Mouse (Mus musculus) neural tube, embryonic 14.5 days (tissue): ENCODE measurements around the gene Gm20917. TPM values are rescaled to one million over a fixed set of nuclear protein-coding genes. Genes with fewer than 3 reads are reported as not detected.
"Not testable (repeated sequence)": the region's sequence is repeated elsewhere in the genome, so short reads cannot be mapped to it uniquely, and the experiment has no call there.

Experiments
- ATAC-seq: fragments of 200-750 bp; cut with Nextera tagmentation; 2 replicates; pipeline ENCODE4 v1.8.0; 2017; ENCODE audit warnings: low read depth, mild to moderate bottlenecking, moderate TSS enrichment, moderate library complexity
- H3K27ac ChIP-seq: fragments of 300-500 bp; sonication (generic); 2 replicates; pipeline ENCODE4 v1.5.1; 2014; ENCODE audit warnings: low read depth, mild to moderate bottlenecking, control low read depth, low read length, moderate library complexity, mixed read lengths
- H3K27me3 ChIP-seq: fragments of 300-500 bp; sonication (generic); 2 replicates; pipeline ENCODE4 v1.6.1; 2014; ENCODE audit warnings: low read length; ENCODE audit not compliant: control insufficient read depth, insufficient read depth
- H3K36me3 ChIP-seq: fragments of 300-500 bp; sonication (generic); 2 replicates; pipeline ENCODE4 v1.6.1; 2014; ENCODE audit warnings: low read length, mixed read lengths; ENCODE audit not compliant: control insufficient read depth, insufficient read depth
- H3K4me1 ChIP-seq: fragments of 300-500 bp; sonication (generic); 2 replicates; pipeline ENCODE4 v1.6.1; 2014; ENCODE audit warnings: low read length; ENCODE audit not compliant: control insufficient read depth, insufficient read depth
- H3K4me2 ChIP-seq: fragments of 300-500 bp; sonication (generic); 2 replicates; pipeline ENCODE4 v1.6.1; 2014; ENCODE audit warnings: mild to moderate bottlenecking, low read depth, low read length, control low read depth
- H3K4me3 ChIP-seq: fragments of 300-500 bp; sonication (generic); 2 replicates; pipeline ENCODE4 v1.5.1; 2014; ENCODE audit warnings: low read depth, low read length, control low read depth, mixed read lengths
- H3K9ac ChIP-seq: fragments of 300-500 bp; sonication (generic); replicated peaks from 2 replicates; pipeline ENCODE4 v1.6.1; 2014; ENCODE audit warnings: low read depth, mild to moderate bottlenecking, control low read depth, low read length, mixed read lengths
- H3K9me3 ChIP-seq: fragments of 300-500 bp; sonication (generic); 2 replicates; pipeline ENCODE4 v1.6.1; 2016; ENCODE audit warnings: low read length; ENCODE audit not compliant: control insufficient read depth
- WGBS: fragments of 180-500 bp; shearing (Covaris S2); extraction: QIAGEN DNeasy Blood & Tissue Kit; methylation state at CpG from one replicate; pipeline ENCODE4 v1.1.7; 2014; 5-methylcytosine and 5-hydroxymethylcytosine counted together
- polyA plus RNA-seq: library from polyadenylated mRNA; unstranded; fragments of >200 nt; fragmentation: Nextera tagmentation; extraction: Ambion mirVana; gene quantifications from 2 replicates; pipeline ENCODE4 v1.2.1, GENCODE M21; 2014

Gene Gm20917
- polyA plus RNA-seq, result not detected in 2 replicates

DNA sequence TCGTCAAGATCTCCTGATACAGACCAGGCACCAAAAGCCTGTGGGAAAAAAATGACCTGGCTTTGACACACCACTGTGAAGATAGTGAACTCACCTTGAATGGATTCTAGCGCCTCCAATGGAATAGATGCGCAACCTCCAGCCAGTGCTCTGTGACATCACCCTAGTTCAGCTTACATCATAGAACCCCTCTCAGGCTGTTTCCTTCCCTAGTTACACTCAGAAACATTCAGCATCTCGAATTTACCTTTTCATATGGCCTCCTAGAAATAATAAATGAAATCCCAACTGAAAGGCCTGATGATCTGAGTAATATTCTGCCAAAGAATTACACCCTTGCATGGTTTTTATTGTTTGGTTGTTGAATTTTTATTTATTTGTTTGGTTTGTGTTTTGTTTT lies at the start of gene Gm20917:
Gene Gm20917, minus strand, starts transcription at position 101 of the 400 bp plus-strand sequence.
- H3K36me3 ChIP-seq, H3K4me1 ChIP-seq, ATAC-seq, H3K9ac ChIP-seq, H3K4me3 ChIP-seq, H3K27me3 ChIP-seq, H3K9me3 ChIP-seq, H3K4me2 ChIP-seq, H3K27ac ChIP-seq: not testable (repeated sequence)
- no CpG with 5 or more reads among the region's 4 CpGs for WGBS

Other genes starting within 250 kb of the Gm20917 start
- gene Gm20916, start 168.4 kb upstream of the Gm20917 start, polyA plus RNA-seq, result not detected in 2 replicates